Mouse (Mus musculus): ENCODE data around the gene E2f6.

The E2f6 gene

DNA sequence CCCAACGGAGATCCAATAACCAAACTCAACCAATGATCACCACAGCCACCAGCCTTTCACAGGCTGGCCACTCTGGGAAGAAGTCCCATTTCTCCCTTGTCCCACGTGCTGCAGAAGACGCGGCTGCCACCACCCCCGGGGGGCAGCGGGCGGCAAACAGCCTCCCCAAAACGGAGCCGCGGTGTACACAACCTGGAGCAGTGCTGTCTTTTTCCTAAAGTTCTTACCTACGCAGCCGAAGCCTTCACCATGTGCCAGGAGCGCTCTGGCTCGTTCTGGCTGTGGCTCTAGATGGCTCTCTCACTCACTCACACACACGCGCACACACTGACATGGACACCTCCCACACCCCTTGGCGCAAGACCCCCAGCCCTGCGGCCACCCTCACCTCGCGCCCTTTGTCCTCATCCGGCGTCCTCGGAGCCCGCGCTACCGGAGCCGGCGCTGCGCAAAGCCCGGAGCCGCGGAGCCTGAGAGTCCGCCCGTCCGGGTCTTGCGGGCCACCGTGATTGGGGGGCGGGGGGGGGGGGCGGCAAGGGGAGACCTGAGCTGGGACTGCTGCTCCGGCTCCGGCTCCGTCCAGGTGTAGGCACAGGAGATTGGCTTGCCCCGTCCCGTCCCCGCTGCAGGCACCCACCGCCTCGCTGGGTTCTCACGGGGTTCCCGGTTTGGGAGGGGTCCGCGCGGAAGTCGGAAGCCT is 10.4 kb upstream of the E2f6 start, which contains the start of gene Greb1:
Greb1 (minus strand) TSS at position 628 of the 700 bp plus-strand sequence.
- no peak for DNase-seq (ENCODE audit: low spot score)

DNA sequence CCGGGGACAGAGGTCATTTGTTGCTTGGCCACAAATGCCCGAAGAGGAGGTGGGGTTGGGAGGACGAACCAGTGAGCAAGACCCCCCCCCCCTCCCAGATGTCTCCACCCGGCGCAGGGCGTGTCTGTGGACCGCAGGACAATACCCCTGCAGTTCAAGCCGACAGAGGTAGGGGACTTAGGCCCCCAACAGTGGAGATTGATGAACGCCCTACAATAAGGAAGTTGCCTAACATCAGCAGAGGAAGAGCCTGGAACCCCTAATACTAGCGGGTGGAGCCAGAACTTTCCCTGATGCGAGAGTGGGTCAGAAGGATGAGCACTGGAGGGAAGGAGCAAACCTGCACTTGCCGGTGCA is 9.8 kb upstream of the E2f6 start:
- DNase-seq (ENCODE audit: low spot score) = no peak

DNA sequence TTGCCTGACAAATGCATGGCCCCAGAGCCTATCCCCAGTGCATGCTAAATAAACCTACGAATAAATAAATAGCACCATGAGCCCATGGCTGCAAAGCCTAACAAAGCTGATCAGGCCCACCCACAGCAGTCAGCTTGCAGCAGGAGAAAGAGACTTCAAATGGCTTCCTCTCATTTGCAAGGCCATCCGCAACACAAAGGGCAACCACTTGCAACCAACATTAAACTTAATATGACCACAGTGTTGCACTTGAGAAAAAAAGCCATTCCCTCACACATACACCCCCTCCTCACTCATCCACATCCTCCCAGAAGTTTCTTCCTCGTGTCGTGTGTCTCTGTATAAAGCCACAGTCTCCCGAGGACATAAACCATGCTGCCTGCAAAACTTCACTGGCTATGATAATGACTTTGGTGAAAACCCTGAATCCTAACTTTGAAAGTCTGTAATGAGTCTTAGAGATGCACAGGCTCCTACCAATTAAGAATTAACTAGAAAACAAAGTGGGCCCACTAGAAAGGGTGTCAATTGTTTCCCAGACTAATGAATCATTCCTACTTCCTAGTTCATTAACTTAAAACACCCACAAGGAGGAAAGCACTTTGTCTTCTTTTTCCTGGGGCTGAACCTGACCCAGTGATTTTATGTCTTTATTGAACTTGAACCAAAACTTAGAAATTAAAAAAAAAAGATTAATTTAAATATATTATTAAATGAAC is 7.4 kb upstream of the E2f6 start:
- DNase-seq (ENCODE audit: low spot score) = no peak

DNA sequence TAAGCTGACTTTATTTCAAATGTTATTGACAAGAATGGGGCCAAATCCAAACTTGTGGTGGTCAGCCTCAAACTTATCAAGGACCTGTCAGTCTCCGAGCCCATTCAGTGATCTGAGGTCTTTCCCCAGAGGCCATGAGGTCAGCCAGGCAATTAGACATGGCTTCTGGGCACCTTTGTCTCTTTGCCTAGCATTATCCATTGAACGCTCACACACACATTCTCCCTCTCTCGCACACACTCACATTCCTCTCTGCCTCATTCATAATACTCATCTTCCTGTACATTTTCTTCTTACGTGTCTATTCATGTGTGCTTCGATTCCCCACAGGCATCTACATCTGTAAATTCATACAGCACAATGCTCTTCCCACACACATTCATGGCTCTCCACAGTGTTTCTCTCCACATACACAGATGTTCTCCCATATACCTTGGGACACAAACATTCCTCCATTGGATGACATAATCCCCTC is 6.8 kb upstream of the E2f6 start:
- no peak for DNase-seq (ENCODE audit: low spot score)

DNA sequence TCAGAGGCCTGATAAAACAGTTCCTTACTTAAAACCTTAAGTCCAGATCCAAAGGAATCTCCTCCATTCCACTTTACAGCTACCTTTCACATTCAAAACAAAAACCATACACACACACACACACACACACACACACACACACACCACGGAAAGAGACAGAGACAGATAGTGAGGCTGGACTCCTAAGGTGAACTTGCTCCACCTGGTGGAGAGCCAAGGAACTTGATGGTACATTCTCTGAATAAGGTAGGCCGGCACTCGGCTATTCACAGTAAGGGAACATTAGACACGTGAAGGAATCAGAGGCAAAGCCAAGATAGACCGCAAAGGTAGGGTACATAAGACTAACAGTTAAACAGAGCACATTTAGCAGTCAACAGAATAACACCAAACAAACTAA is 5.3 kb upstream of the E2f6 start:
- DNase-seq (ENCODE audit: low spot score) = peak; percentile 56

DNA sequence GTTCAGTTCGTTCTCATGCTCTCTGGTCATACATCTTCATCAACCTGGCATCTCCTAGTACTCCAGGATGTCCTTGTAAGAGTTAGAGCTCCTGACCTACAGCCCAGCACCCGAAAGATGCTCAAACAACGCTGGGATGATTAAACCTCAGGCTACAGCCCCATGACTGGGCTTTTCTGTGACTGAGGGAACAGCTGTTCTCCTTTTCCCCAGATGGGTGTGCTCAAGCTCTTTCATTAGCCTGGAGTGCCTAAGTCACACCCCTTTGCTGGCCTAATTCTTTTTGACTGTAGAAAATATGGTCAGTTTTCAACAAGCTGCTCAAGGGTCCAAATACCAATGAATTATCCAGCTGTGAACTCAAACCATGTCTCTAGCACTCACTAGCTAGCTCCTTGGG is 2.7 kb upstream of the E2f6 start:
- DNase-seq (ENCODE audit: low spot score) = no peak

DNA sequence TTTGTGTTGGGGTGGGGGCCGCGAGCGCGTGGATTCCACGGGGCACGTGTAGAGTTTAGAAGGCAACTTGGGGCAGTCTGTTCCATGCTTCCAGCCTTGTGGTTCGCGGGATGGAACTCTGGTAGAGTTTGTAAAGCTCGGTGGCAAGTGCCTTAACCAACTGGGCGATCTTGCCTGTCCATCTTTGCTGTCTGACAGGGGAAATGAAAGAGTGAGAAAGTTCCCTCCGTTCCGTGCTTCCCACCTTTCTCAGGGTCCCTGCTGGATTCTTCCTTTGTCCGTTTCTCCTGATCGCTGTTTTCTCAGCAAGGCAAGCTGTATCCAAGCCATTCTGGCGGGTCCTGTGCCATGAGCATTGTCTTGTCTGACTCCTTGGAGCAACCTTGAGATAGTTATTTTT is 714 bp downstream of the E2f6 start:
- no peak for DNase-seq (ENCODE audit: low spot score)

DNA sequence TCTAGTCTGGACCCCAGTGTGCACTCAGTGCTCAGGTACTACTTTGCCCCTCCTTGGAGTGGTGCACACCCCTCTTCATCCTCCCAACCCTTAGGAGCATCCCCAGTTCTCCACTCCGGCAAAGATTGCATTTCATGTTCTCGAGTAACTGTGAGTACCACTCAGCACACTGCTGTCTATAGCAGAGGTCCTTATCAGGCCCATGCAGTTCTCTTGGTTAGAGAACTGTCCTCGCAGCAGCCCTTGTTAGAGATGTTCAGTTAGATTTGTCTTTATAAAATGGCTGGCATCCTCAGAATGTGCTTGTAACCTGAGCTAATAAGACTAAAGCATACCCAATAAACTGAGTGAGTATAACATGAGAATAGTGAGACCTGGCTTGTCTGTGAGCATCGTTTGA is 6.4 kb downstream of the E2f6 start:
- no peak for DNase-seq (ENCODE audit: low spot score)

DNA sequence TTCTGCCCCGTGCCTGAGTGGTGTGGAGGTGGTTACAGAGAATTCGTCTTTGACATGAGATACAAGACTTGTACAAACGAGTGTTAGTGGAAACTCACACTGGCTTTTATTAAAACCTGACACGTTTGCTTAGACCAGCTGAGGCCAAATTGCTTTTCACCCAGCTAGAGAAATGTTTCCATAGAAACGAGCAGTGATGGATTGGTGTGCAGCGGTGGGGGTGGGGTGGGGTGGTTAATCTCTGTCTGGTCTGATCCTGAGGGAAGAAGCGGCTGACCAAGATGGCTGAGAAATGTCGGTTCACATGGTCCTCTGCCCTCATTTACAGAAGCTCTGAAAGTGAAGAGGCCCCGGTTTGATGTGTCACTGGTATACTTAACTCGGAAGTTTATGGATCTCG is 7.8 kb downstream of the E2f6 start:
- no peak for DNase-seq (ENCODE audit: low spot score)

DNA sequence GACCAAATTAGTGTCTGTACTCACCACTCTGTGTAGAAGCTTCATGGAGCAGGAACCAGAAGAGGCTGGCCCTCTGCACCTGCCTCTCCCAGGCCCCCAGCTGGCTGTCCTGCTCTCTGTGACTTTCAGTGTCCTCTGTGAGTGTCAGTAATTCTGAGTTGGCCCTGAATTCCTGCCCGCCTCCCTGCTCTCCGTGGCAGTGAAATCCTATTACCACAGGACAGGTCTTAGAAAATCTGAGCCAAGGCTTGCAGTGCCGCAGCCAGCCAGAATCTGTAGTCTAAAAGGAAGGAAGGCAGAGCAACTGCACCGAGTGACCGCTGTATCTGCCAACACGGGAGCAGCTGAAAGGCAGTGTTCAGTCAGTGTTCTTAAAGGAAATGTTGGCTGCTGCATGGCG is 10.0 kb downstream of the E2f6 start:
- DNase-seq (ENCODE audit: low spot score) = no peak

DNA sequence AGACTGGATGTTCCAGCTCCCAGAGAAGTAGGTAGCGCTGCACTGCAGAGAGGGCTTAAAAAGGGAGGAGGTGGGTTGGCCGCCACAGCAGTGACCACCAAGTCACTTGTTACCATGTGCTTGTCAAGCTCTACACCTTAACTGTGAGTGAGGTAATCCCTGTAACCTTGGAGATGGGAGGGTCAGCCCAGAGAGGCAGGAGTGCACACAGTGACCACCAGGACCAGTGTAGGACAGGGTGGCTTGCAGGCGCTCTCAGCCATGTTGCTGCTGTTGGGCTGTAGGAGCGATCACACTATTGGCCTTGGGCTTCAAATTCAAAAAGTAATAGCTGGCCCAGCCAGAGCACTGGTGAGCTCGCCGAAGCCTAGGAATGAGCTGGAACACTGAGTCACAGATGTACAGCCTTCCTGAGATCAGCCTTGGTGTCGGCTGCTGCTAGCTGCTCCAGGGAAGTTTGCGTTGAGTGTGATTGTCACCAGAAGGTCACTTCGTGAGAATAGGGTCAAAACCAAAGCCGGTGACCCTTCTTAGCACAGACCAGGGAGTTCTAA is 11.5 kb downstream of the E2f6 start:
- DNase-seq (ENCODE audit: low spot score) = no peak

DNA sequence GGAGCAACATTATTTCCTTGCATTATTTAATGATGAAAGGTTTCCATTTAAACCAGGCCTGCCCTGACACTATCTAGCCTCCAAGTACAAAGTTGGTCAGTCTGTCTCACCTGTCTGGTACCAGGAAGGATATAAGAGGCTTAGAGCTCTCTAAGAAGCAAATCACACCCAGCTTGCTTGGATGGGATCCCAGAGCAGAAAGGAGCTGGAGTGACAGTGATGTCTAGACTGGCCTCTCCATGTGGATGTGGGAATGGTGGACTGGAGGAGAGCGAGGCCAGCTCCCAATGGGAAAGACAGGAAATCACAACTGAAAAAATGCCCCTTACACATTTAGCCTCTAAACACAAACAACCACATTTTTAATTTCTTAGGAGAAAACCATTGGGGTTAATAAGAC is 12.9 kb downstream of the E2f6 start:
- no peak for DNase-seq (ENCODE audit: low spot score)

DNA sequence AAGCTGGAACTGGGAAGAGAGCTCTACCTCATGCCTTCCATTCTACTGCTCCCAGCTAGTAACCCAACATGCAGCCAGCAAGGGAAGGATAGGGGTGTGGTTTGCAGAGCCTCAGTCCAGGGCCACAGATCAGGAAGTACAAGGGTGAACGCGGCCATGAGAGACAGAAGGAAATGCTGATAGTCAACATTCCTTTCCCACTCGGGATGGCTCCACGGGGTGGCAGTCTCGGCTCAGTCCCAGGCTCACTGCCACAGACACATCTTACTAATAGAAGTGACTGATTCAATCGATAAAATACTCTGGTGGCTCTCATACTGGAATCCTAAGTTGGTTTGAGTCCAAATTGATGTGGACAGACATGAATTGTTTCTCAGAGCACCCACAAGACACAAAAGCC is 17.7 kb downstream of the E2f6 start:
- DNase-seq (ENCODE audit: low spot score) = no peak

DNA sequence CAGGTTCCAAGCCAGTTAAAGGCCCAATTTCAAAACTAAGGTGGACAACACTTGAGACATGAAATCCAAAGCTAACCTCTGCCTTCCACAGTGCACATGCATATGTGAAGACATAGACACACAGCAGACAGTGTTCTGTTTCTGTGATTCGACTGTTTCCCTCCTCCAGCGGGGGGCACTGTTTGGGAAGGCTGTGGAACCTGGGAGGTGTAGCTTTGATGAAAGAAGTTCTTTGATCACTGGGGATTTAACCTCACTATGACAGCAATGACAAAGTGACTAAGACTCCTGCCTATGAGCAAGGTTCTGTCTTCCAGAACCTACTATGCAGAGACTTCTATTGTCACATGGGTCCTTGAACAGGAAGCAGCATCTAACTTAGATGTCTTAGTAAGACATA is 19.0 kb downstream of the E2f6 start:
- DNase-seq (ENCODE audit: low spot score) = no peak

DNA sequence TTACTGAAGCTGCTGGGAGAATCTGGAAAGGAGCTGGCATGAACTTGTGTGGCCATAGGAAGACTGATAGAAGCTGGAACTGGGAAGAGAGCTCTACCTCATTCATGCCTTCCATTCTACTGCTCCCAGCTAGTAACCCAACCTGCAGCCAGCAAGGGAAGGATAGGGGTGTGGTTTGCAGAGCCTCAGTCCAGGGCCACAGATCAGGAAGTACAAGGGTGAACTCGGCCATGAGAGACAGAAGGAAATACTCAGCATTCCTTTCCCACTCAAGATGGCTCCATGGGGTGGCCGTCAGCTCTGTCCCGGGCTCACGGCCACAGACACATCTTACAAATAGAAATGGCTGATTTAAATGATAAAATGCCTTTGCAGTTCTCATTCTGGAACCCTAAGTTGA is 20.3 kb downstream of the E2f6 start:
- no peak for DNase-seq (ENCODE audit: low spot score)

DNA sequence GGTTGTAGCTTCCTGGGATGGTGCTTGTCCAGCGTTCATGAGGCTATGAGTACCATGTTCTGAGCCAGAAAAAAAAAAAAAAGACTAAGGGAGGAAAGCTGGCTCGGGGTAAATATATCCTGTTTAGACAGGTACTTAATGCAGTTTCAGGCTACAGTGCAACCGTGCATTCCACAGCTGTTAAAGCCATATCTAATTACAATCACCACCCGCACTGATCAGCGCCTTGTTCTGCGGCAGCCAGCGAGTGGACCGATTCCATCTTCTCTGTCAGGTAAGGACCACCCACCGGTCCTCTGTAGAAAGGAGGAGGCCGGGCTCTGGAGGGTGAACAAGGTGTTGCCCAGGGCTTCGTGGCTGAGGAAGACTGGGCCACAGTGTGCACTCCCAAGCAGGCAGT is 23.9 kb downstream of the E2f6 start:
- DNase-seq (ENCODE audit: low spot score) = no peak

DNA sequence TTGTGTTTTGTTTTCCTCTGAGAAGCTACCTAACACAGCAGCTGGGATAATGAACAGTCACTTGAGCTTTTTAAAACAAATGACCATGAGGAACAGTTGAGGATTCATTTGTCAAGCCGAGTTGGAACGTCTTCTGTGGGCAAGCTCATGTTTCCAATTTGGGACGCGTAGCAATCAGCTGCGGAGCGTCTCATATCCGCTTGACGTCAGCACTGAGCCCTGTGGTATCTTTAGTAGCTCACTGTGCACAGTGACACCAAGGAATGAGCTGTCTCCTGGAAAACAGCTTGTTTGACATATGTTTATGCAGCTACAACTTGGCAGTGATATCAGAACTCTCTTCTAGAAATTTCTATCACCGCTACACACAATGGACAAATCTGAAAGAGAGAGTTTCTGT is 25.4 kb downstream of the E2f6 start:
- DNase-seq (ENCODE audit: low spot score) = no peak

DNA sequence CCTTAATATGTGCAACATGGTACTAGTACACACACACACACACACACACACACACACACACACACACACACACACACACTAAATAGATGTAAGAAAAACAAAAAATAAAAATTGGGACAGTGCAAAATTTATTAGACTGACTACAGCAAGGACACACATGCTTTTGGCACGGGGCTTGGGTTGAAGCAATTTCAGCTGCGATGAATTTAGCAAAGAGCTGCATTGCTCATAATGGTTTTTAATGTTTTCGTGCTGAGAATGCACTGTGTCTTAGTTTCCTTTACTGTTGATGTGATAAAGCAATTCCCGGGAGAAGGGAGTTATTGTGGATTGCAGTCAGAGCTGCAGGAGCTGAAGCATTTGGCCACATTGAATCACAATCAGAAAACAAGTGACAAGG is 27.0 kb downstream of the E2f6 start:
- DNase-seq (ENCODE audit: low spot score) = no peak

DNA sequence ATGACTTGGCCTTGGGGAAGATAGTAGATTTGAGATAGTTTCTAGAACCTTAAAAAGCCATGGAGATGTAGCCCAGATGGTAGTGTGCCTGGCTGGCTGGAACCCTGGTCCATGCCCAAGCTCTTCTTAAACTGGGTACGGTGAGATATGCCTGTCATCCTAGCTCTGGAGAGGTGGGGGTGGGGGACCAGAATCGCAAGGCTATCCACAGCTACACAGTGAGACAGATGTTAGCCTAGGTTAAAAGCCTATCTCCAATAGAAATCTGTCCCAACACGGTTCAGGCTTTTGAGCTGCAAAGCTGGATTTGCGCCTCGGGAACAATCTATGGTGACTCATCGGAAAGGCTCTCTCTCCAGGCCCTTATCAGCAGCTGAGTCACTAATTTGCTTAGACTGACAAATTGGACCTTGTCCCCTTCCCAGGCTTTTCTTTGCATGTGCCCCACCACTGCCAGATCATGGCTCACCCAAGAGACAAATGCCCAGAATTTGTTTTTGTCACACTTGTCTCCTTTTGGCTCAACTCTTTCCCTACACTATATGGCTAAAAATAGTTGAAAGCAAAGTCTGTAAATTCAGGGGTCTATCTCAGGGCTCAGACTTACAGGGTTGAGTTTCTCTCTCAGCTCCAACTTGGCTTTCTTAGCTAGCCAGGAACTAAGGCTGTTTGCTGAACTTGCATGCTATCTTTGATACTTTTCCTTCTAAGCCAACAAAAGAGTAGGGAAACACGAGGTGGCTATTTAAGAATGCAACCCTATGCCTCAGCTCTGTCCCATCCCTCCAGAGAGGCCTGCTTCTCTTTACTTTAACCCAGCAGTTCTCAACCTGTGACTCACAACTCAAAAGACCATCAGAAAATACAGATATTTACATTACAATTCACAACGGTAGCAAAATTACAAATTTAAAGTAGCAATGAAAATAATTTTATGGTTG is 30.3 kb downstream of the E2f6 start:
- DNase-seq (ENCODE audit: low spot score) = no peak

DNA sequence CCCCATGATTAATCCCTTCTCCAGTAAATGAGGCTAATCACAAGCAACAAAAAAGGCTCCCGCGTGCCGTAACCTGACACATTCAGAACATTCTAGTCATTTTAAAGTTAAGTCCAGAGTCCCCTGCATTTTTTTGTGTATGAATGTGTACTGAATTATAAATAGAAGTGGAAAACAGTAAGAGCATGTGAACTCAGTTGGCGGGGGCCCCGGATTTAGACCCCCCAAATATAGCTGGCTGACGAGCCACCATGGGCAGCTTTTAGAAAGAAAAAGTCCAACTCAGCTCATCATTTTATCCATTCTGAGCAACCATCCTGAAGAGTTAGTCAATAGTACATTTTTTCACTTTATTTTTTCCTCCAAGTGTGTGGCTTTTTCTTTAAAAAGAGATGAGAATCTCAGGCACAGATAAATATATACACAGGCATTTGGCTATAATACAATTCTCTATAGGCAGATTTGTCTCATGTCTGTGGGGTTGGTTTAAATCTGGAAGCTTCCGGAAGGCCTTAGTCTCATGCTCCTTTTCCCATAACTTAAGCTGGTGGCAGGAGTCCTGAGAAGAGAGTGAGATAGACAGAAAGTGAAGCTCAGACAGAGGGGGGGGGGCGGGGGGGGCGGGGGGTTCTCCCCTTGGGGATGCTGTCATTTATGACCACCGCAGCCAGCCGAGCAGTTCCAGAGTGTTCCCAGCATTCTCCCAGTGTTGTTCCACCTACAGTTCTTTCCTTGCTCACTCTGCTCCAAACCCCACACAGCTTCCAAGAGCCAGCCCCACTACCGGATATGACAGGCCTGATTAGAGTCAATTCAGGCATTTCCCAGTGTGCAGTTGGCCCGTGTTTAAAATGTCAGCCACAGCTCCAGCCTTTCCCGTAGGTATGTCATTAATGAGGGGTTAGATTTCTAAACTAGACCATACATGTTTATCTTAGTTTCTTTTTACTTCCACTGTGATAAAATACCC is 34.1 kb downstream of the E2f6 start:
- DNase-seq (ENCODE audit: low spot score) = no peak

DNA sequence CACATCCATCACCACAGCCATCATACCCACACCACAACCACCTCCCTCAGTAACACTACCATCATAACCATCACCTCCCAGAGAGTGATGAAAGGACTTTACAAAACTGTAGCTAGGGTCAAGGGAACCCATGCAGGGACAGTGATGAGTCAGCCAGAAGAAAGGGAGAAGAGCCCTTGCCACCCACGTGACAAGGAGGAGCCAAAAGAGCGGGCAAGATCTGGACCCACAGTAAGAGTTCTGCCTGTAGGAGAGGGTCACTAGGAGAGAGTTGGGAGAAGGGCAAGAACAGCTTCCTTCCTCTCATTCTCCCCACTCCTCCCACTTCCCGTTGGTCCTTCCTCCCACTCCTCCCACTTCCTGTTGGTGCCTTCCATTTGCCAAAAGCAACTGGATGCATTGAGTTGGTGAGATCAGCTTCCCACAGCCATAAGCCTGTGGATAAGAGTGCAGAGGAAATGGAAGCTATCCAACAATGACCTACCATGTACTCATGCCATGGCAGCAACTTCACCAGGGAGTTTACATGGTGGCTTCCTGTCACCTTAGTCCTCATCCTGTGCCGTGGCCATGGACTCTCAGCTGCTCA is 36.5 kb downstream of the E2f6 start:
- DNase-seq (ENCODE audit: low spot score) = no peak
